Mouse (Mus musculus) gastrocnemius, postnatal 14 days (tissue): ENCODE measurements around the gene Fgfr2. TPM values are rescaled to one million over a fixed set of nuclear protein-coding genes. Genes with fewer than 3 reads are reported as not detected.

ENCODE experiments used
- DNase-seq: peaks from one replicate; pipeline ENCODE4 v3.0.0; 2021; ENCODE audit warnings: mixed read lengths
- intact Hi-C: fragments of 180-260 bp; cut with DNase I; formaldehyde crosslinking; loops from one replicate; pipeline ENCODE4 v1.15.1; 2025; ENCODE audit warnings: low total_unique reads
- total RNA-seq, 2 experiments: library from RNA; stranded (reverse); gene quantifications; 2 replicates each; pipeline ENCODE4 v1.2.3; 2021

Fgfr2 gene
- total RNA-seq, 2 experiments from 2014 or later, result 1.2 to 1.8 TPM

DNA sequence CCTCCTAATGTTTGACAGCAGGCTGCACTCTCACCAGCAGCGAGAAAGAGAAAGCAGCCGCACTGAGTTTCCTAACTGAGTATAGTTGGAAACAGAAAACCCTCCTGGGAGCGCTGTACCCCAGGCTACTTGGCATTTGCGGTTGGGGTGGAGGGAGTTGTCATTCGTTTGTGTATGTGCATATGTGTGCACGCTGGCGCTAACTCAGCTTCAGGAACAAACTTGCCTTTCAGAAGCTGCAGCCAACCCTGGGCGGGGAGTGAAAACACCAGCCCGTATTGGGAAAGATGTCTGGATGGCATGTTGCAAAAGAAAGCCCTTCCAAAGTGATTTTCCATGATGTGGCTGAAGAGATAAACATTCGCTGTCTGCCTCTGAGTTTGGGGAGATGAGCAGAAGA is 2546.2 kb downstream of the Fgfr2 start:
- intact Hi-C loops, result no loop called here

DNA sequence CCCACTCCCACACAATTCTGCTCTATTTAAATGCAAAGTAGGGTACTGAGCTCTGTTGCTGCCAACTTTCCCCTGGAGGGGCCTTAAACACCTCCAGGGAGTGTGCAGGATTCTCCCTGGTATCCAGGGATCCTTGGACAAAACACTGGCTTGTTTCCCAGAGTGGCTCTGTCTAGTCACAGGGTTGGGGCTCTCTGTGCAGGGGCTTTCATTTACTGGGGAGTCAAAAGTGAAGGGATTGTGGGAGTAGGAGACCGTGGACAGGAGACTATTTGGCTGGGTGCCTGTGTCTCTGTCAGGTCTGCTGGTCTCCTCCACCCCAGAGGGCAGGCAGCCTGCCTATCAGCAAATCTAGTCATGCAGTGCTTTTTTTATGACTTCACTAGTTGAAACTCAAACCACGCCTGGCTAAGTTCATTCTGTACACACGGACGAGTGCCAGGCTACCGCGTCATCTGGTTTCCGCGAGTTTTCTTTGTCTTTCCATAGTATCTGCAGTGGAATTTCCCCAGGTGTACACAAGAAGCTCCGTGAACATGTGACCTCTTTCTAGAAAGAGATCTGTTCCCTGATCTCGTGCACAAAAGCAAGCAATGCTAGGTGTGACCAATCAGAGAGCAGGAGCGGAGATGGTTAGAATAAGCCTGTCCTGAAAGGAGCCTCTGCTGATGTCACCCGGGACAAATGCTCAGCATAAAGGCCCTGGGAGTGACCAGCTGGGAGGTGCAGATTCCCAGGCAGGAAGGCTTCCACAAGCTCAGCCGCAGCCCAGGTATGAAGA is 2548.7 kb downstream of the Fgfr2 start:
- no peak for DNase-seq
- intact Hi-C loops, result no loop called here

More for the DNA sequence above, 2546.2 kb downstream of the Fgfr2 start:
- no peak for DNase-seq

DNA sequence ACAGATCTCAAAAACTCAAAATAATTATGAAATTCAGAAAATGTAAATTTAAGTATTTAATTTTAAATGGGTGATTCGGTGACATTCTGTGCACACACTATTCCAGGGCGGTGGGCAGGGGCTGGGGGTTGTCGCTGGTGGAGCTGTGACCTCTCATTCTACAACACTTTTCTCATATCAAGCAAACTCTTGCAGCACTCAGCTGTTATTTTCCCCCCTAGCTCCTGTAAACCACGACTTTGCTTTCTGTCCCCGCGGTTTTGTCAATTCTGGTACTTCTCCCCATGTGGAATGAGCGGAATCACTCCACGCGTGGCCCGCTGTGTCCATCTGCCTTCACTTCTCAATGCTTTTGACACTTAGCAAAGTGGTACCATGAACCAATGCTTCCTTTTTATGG is 2549.4 kb downstream of the Fgfr2 start:
- no peak for DNase-seq
- intact Hi-C loops, result no loop called here

DNA sequence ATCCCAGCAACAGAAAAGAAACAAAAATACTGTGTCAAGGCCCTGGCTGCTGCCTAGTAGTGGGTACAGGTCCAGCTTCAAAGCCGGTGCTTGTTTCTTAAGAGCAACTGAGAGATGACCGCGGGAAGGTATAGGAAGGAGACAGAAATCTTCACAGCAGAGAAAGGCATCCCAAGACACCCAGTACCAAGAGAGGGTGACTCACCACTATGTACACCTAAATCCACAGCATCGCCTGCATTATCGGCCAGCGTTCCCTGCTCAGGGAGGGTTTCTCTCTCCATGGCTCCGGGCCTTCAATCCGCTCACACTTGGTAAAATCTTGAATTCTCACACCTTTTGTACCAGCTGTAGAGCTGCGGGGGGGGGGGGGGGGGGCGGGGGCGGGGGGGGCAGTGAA is 2550.3 kb downstream of the Fgfr2 start, which contains the start of gene Nsmce4a:
Nsmce4a (minus strand) TSS at position 298 of the 400 bp plus-strand sequence.
- no peak for DNase-seq
- intact Hi-C loops, result no loop called here

DNA sequence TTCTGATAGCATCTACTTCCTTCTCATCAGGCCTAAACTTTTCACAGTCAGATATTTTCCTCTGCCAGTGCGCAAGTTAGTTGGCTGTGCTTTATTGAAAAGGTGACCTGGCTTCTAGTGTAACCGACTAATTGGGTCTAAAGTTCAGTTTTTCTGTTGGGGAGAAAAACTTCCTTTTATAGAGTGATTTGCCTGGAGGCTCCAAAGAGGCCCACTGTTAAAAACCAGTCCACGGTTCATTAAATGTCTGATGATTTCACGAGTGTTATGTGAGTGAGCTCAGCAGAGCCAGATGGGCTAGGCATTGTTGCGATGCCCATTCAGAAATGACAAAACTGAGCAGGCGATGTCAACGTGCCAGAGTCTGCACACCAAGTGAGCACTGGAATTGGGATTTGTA is 2552.7 kb downstream of the Fgfr2 start:
- DNase-seq, result no peak
- intact Hi-C loops, result no loop called here

DNA sequence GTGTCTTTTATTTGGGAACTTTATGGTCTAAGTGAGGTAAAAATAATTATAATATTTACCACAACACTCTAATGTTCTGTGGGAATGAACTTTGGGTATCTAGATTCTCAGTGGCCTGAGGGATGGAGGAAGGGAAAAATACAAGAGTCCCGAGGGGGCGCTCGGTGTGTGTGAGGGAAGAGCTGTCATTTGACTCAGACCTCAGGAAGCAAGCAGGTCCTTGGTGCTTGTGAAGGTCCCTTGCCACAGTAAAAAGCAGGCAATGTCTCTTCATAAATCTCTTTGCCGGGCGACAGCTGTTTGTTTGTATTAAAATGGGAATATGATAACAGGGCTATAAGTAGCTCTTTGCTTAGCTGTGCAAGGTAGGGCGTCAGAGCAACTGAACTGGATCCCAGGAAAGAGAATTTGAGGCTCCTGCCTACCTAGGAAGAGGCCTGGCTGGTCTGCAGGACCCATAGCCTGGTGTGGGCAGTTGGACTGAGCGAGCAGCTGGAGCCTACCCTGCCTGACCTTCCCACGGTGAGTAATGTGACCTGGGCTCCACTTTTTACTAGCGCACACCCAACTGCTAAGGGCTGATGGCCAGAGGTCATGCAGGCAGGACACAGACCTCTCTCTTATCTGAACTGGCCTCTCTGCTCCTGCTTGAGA is 2554.2 kb downstream of the Fgfr2 start:
- intact Hi-C loops, result no loop called here
- no peak for DNase-seq

DNA sequence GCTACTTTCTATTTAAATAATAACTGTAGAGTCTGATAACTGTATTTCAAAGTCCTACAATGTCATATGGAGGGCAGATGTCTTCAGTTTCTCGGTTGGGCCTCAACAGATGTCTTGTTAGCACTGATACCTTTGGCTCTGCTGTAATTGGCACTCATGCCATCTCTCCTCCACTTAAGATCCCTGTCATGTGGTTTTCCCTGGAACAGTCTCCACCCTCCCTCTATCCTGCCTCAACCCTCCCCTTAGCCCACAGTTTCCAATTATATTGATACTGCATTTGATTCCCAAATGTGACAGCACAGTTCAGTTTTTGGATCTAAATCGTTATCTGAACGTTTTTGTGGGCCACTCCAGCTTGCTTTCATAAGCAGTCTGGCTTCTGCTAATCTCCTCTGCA is 2558.6 kb downstream of the Fgfr2 start:
- no peak for DNase-seq
- intact Hi-C loops, result no loop called here

DNA sequence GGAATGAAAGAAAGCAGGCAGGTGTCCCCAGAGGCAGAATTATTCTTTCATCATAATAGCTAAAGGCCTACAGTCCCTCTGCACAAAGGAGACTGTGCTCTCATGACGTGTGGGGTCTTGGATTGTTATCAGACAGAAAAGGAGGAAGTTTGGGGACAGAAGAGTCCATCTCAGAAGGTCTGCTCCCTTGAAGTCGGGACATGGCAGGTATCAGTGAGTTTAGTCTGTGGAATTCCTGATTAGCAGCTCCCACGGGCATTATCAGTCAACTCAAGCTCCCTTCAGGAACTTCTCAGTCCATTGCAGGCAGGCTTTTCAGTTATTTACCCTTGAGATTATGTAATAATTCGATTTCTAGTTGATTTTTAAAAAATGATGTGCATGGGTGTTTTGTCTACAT is 2559.3 kb downstream of the Fgfr2 start:
- intact Hi-C loops, result no loop called here
- no peak for DNase-seq

DNA sequence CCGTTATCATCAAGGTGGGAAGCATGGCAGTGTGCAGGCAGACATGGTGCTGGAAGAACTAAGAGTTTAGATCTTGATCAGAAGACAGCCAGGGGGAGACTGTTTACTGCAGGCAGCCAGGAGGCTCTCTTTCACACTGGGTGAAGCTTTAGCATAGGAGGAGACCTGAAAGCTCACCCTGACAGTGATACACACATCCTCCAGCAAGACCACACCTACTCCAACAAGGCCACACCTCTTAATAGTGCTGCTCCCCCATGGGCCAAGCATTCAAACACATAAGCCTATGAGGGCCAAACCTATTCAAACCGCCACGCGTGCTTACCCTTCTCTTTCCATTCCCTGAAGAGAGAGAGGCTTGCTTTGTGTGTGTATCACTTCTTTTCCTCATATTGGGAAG is 2559.9 kb downstream of the Fgfr2 start:
- DNase-seq, result no peak
- intact Hi-C loops, result no loop called here

DNA sequence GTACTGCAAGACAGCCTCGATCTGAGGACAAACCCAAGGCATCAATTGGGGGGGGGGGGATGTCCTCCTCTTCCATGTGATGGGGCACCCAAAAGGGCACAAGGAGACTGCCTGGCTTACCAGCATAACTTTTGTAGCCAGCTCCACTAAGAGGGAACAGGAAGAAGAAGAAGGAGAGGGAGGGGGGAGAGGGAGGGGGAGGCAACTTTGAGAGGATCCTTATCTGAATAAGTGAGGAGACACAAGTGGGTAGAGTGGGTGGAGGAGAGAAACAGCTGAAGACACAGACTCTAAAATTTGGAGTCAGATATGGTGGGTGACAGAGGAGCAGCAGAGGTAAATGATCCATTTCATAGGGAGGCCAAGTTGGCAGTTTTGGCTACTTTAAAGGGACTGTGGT is 2562.2 kb downstream of the Fgfr2 start:
- intact Hi-C loops, result no loop called here
- DNase-seq, result no peak

DNA sequence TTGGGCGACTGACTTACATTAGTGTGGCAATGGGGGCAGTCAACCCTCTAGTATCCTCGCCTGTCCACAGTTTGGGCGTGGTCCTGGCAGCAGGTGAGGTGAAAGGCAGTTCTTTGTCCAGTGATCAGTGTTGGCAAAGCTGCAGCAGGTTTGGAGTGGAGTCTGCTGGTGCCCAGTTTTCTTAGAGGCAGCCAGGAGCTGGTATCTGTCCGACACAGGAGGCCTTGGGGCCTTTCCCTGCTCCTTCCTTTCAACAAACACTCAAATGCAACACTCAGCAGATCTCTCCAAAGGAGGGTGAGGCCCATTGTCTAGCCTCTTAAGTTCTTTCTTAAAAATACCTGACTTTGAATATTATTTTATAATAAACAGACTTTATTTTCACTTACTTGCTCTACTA is 2564.6 kb downstream of the Fgfr2 start:
- intact Hi-C loops, result no loop called here
- DNase-seq, result no peak

DNA sequence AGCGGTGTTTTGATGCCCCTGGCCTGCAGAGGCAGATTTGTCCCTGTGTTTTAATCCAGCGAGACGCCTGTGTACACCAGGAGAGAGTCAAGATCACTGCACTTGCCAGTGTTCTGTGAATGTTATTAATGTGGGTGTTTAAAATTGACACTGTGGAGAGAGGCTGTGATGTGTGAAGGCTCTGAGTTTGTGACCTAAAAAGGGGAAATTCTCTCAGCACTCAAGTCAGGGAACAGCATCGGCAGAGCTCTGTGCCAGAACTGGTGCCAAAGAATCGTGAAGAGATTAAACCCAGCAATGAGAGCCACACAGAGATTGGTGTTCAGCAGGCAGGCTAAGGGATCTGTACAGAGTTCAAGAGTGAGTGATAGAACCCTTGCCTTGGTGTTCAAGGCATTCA is 2567.6 kb downstream of the Fgfr2 start:
- DNase-seq, result no peak
- intact Hi-C loops, result no loop called here

DNA sequence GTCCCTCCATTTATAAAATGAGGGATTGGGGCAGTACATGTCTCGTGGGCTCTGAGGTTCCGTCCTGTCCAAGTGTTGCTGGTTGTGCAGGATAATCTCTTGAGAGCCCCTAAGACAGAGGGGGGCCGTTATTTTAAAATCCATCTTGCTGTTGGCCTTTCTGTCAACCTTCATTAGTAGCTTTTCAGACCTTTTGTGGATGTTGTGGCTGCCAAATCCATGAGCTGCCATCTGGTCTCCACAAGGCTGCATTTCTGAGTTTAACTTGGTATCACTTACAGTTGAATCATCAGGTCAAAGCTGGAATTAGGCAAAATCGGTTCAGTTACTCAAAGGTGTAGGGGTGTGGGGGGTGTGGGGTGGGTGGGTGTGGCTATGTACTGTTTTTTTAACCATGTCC is 2569.8 kb downstream of the Fgfr2 start:
- no peak for DNase-seq
- intact Hi-C loops, result no loop called here

DNA sequence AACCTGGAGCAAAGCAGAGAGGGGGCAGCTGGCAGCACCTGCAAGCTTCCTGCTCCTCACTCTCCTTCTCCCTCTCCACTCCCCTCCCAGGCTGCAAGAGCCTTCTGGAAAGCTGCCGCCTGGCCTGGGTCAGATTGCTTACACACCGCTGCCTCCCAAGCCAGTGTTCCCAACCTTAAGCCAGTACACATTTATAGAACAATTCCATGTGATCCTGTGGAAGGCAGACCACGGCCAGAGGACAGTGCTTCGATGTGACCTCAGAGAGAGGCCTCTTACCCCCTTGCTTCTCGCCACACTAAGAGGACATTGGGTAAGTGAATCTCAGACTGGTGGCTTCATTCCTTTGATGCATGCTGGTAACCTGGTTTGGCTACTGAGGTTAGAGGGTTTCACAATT is 2570.4 kb downstream of the Fgfr2 start:
- intact Hi-C loops, result no loop called here
- DNase-seq, result peak; percentile 75

DNA sequence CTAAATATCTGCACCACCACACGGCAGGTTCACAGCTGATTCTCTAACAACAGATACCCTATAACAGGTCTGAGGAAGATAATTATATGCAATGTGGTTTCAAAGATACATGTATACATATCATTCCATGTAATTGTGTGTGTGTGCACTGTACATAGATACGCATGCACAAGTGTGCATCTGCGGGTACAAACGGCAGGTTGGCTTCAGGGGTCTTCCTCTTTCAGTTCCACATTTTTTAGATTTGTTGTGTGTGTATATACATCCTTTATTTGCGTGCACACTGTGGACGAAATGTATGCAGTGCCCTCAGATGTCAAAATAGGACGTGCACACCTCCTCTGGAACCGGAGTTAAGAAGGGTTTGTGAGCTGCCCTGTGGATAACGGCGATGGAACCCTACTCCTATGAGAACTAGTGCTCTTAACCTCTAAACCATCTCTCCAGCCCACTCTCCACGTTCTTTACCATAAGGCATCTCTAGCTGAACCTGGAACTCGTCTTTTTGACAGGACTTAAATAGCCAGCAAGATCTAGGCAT is 2575.4 kb downstream of the Fgfr2 start:
- no peak for DNase-seq
- intact Hi-C loops, result no loop called here

DNA sequence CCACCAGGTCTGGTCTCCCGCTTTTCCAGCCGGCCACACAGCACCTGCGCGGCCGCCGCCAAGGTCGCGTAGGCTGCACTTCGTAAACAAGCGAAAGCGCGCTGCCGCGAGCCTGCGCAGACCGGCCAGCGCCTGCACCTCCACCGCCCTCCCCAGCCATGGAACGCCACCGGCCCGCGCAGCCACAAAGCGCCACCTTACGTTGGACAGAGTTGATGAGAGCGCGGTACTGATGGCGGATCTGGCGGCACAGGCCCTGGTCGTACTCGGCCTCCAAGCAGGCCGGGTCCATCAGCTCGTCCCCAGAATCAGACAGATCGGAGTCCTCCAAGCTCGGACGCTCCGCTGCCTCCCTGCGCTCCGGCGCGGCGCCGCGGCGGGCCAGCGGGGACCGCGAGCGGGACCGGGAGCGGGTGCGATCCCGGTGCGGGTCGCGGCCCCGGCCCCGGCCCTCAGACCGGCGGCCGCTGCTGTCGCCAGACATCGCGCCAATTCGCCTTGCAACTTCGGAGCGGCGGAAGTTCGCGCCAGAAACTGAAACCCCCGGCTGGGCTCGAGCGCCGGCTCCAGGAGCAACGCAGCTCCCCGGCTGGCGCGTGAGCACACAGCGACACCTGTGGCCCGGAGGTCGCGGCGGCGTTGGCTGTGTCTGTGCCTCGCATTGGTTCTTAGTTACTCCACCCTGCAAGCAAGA is 2576.2 kb downstream of the Fgfr2 start:
- DNase-seq, result peak; percentile 94
- intact Hi-C loops, result no loop called here

DNA sequence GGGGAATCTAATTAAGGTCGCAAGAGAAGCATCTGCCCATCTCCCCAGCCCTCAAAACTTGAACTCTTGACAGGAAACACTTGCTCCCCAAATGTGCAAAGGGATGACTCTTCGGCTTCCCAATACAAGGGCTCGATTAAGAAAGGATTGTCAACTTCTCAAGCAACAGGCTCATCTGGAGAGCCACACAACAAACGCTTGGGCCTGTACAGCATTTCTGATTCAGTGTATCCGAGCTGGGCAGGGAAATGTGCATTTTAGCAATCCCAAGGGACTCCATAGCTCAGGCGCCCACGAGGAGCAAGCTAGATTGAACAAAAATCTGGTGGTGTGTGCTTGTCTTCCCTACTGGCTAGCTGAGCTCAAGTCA is 2576.7 kb downstream of the Fgfr2 start:
- intact Hi-C loops, result no loop called here
- DNase-seq, result no peak

DNA sequence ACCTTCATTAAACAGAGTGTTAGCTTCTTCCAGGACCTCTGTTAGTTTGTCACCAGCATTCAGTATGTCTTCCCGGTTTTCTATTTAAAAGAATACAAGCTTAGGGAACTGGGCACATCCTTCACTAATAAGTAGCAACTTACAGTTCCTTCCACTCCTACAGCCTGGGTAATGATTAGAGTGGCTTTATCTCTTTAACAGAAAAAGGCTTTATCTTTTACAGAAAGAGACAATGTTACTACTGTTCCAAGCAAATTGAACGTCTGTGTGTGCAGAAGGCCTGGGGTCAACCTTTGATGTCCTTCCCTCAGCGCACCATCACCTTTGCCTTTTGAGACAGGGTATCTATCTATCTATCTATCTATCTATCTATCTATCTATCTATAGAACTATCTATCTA is 2577.3 kb downstream of the Fgfr2 start:
- intact Hi-C loops, result no loop called here
- no peak for DNase-seq

DNA sequence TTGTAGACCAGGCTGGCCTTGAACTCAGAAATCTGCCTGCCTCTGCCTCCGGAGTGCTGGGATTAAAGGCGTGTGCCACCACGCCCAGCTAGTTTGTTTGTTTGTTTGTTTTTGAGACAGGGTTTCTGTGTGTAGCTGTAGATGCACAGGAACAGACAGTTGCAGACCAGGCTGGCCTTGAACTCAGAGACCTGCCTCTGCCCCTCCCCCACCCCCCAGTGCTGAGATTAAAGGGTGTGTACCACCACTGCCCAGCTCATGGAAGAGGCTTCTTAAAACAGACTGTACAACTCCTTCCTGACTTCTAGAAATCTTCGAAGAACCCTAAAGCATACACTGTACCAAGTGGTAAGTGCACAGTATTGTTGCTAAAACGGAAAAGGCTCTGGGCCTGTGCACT is 2577.7 kb downstream of the Fgfr2 start:
- DNase-seq, result no peak
- intact Hi-C loops, result no loop called here

DNA sequence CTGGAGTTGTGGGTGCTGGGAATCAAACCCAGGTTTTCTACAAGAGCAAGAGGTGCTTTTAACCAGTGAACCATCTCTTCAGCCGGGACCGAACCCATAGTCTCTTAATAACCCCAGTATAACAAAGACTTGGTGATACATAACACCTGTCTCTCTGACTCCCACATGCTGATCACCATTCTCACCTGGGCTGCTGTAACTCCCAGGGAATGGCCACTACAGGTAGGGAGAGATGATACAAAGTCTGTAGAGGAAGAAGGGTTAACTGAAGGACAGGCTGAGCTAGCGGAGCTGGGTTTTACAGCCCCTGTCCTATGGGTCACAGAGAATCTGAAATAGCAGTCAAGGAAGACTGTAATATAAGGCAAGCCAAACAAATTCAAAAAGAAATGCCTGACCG is 2580.0 kb downstream of the Fgfr2 start:
- intact Hi-C loops, result no loop called here
- DNase-seq, result no peak

DNA sequence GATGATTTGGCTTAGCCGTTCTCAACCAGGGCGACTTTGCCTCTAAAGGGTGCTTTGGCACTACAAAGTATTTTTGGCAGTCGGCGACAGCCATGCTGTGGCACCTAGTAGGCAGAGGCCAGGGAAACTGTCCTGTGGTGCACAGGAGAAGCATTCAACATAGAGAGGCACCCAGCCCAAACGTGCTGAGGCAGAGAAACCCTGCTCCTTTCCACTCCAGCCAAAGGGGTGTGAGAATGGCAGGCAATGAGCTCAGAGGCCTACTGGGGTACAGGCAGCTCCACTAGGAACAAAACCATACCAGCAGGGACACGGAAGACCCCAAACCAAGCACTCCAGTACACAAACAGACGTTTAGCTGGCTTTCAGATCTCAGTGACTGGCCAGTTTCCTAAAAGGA is 2583.0 kb downstream of the Fgfr2 start:
- DNase-seq, result no peak
- intact Hi-C loops, result no loop called here
